Mouse (Mus musculus) right cerebral cortex, postnatal 4 days (tissue): ENCODE results near the gene Miga1.

Experiments
- DNase-seq: peaks from one replicate; pipeline ENCODE4 v3.0.0-alpha.2; 2022

Miga1 gene

GRCm38 (mm10) chr3:152339862-152340557, at the start of gene Miga1:
Gene Miga1, minus strand, starts transcription at chr3:152340407.
- DNase-seq = peak; percentile 87

- DNase-seq = no peak
Observed at GRCm38 (mm10) chr3:152384106-152384505, 43.9 kb upstream of the Miga1 start.

DNA sequence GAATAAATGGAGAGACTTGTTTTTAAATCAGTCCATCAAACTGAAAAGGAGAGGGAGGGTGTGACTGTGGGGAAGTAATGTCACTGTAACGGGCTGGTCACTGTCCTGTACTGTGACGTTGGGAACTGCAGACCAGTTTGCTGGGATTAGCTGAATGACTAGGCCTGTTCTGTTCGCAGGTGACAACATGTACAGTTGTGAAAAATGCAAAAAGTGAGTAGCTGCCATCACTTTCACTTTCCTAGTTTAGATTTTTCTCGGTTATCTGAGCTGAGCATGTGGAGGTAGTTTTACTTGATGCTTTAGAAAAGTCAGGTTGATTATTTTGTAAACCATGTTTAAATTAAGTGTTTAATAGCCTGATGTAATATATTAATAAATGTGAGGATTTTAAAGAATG, 35.9 kb upstream of the Miga1 start:
- DNase-seq = no peak

DNA sequence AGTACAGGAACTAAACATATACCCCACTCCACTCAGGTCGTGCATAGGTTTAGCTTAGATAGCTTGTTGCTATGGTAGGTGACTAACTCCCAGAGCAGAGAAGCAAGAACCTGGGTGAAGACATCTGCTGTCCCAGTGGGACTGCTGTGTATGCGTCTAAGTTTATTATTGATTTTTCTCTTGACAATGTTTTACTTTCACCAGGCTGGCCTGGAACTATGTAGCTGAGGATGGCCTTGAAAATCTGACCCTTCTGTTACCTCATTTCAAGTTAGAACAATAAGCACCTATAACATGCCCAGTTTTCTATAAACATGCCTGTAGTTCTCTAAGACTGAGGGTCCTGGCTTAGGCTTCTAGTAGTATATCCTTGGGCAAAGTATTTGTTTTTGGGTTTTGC, 24.0 kb upstream of the Miga1 start:
- no peak for DNase-seq

DNA sequence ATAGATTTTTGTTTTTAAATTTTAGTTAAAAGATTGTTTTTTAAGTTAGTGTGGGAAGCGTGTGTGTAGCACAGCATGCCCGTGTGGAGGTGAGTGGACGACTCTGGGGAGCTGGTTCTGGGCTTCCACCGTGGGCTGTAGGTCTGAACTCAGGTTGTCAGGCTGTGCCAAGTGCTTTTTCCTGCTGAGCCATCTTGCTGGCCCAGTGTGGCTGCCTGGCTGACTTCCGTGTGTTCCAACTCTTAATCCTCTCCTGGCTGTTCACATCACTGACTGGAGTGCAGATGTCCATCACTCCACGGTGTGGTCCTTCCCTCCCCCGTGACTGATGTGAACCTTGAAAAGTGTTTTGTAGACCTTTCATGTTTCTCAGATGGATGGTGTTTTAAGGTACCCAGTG, 18.9 kb upstream of the Miga1 start:
- no peak for DNase-seq

- DNase-seq = no peak
Observed at GRCm38 (mm10) chr3:152356751-152357150, 16.5 kb upstream of the Miga1 start.

- DNase-seq = no peak
Observed at GRCm38 (mm10) chr3:152355361-152355760, 15.2 kb upstream of the Miga1 start.

- no peak for DNase-seq
Observed at GRCm38 (mm10) chr3:152353434-152354177, 13.4 kb upstream of the Miga1 start.

- DNase-seq = no peak
Observed at GRCm38 (mm10) chr3:152352289-152352688, 12.1 kb upstream of the Miga1 start.

- DNase-seq = no peak
Observed at GRCm38 (mm10) chr3:152350966-152351365, 10.8 kb upstream of the Miga1 start.

GRCm38 (mm10) chr3:152350431-152350830, 10.2 kb upstream of the Miga1 start:
- DNase-seq = no peak

DNA sequence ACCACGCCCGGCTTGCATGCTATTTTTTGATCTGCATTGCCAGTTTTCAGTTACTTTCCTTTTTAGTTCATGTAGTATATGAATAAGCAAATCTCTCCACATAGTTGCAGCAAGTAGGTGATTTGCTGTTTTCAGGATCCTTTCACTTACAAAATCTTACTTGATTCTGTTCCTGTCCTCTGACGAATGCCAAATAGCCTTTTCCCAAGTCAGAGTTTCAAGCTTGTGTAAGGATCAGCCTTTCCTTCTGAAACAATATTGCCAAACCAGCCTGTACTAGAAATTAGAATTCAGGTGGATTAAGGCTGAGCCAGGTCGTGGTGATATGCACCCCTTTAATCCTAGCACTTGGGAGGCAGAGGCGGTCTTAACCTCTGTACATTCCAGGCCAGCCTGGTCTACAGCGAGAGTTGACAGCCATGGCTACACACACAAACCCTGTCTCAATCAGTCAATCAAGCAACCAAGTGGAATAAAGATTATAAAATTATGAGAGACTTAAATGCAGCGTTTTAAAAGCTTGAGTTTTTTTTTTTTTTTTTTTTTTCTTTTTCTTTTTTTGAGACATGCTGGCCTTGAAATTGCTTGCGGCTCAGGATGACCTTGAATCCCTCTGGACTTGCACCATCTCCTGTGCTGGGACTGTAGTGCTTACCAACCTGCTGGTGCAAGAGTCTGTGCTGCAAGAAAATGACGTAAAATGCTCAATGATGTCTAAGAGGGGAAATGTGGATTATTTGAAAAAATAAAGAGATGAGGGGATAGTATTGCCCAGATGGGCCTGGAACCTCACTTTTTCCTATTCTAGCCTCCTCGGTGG, 8.0 kb upstream of the Miga1 start:
- DNase-seq = no peak

DNA sequence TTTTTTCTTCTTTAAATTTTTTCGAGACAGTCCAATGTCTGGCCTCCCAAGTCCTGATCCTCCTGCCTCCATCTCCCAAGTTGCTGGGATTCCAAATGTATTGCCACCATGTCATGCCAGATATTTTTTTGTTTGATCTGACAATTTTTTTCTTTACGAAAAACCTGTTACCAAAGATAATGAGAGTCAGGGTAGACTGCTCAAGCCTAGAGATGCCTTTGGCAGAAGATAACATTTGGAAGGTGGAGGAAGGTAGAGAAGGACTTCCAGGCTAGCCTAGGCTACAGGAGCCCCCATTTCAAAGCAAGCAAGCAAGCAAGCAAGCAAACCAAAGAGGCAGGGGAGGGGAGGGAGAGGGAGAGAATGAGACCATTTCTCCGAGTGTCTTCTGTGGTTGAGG, 7.0 kb upstream of the Miga1 start:
- DNase-seq = no peak

- no peak for DNase-seq
Observed at GRCm38 (mm10) chr3:152346633-152347141, 6.5 kb upstream of the Miga1 start.

GRCm38 (mm10) chr3:152345732-152346632, 5.8 kb upstream of the Miga1 start, which contains the start of gene Usp33:
Gene Usp33, plus strand, starts transcription at chr3:152346478.
- peak; percentile 94 for DNase-seq

GRCm38 (mm10) chr3:152342961-152343517, 2.8 kb upstream of the Miga1 start:
- DNase-seq = no peak

DNA sequence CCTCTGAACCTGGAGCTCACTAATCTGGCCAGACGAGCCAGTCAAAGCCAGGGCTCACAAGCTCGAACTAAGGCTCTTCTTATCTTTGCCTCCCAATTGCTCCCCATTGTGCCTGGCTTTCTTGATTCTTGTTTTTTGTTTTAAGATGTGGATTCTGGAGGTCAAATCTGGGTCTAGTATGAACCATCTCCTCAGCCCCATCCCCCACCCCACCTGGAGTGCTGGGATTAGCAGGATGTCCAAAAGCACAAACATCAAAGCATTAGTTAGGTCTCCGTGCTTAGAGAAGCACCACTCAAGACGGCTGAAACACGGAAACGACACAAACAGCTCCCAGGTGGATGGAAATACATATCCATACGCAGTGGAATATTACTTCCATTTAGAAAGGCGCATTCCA, 4.1 kb downstream of the Miga1 start:
- no peak for DNase-seq

- no peak for DNase-seq
Observed at GRCm38 (mm10) chr3:152333641-152334040, 6.6 kb downstream of the Miga1 start.

- DNase-seq = no peak
Observed at GRCm38 (mm10) chr3:152332545-152333300, 7.5 kb downstream of the Miga1 start.

DNA sequence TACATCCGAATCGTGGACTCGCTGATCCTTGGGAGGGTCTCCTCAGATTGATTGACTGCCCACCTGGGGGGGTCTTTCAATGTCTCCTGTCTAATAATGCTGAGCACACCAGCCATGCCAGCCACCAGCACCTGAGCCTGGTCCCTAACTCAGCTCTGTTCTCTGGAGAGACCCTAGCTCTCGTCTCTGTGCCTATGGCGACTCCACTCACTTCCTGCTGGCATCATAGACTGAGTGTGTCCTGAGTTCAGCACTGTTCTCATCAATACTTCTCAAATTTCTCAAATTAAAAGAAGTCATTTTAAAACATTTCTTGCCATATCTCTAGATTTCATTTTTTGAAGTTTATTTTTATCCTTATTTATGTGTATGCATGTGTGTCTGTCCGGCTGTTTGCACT, 8.1 kb downstream of the Miga1 start:
- no peak for DNase-seq
